Mouse (Mus musculus) retina, postnatal 7 days (tissue): ENCODE results near the gene Capn9.

Experiments used
- DNase-seq: peaks from one replicate; pipeline ENCODE4 v3.0.0-alpha.2; 2012; ENCODE audit warnings: low read depth, low spot score

Gene Capn9

GRCm38 (mm10) chr8:124571732-124572429, 4.0 kb upstream of the Capn9 start:
- DNase-seq, result no peak

- DNase-seq, result no peak
Observed at GRCm38 (mm10) chr8:124572430-124572775, 3.5 kb upstream of the Capn9 start.

GRCm38 (mm10) chr8:124573552-124574340, 2.2 kb upstream of the Capn9 start:
- peak; percentile 75 for DNase-seq

GRCm38 (mm10) chr8:124576751-124577150, 840 bp downstream of the Capn9 start:
- no peak for DNase-seq

GRCm38 (mm10) chr8:124585718-124586425, 10.0 kb downstream of the Capn9 start:
- no peak for DNase-seq

GRCm38 (mm10) chr8:124586556-124586955, 10.6 kb downstream of the Capn9 start:
- no peak for DNase-seq

GRCm38 (mm10) chr8:124589393-124589792, 13.5 kb downstream of the Capn9 start:
- no peak for DNase-seq

GRCm38 (mm10) chr8:124604066-124604465, 28.2 kb downstream of the Capn9 start:
- DNase-seq, result no peak

GRCm38 (mm10) chr8:124608239-124608971, 32.5 kb downstream of the Capn9 start:
- no peak for DNase-seq

- no peak for DNase-seq
Observed at GRCm38 (mm10) chr8:124608972-124609353, 33.1 kb downstream of the Capn9 start.

GRCm38 (mm10) chr8:124614325-124614724, 38.4 kb downstream of the Capn9 start:
- DNase-seq, result no peak

- peak; percentile 70 for DNase-seq
Observed at GRCm38 (mm10) chr8:124617266-124617869, 41.5 kb downstream of the Capn9 start.

GRCm38 (mm10) chr8:124618252-124618651, 42.3 kb downstream of the Capn9 start:
- no peak for DNase-seq

- DNase-seq, result no peak
Observed at GRCm38 (mm10) chr8:124621255-124621654, 45.3 kb downstream of the Capn9 start.

GRCm38 (mm10) chr8:124626251-124626650, 50.3 kb downstream of the Capn9 start:
- DNase-seq, result no peak

GRCm38 (mm10) chr8:124630489-124630888, 54.6 kb downstream of the Capn9 start:
- DNase-seq, result no peak

- DNase-seq, result no peak
Observed at GRCm38 (mm10) chr8:124630891-124631290, 55.0 kb downstream of the Capn9 start.

- no peak for DNase-seq
Observed at GRCm38 (mm10) chr8:124631966-124632365, 56.1 kb downstream of the Capn9 start.

GRCm38 (mm10) chr8:124633001-124633703, 57.2 kb downstream of the Capn9 start:
- DNase-seq, result no peak

- DNase-seq, result no peak
Observed at GRCm38 (mm10) chr8:124634411-124635246, 58.7 kb downstream of the Capn9 start.
